Mouse (Mus musculus): ENCODE measurements around the gene Nat9. TPM values are rescaled to one million over a fixed set of nuclear protein-coding genes. Genes with fewer than 3 reads are reported as not detected.

The Nat9 gene
- polyA plus RNA-seq, 1 experiment from 2014 or later: 16.4 TPM

DNA sequence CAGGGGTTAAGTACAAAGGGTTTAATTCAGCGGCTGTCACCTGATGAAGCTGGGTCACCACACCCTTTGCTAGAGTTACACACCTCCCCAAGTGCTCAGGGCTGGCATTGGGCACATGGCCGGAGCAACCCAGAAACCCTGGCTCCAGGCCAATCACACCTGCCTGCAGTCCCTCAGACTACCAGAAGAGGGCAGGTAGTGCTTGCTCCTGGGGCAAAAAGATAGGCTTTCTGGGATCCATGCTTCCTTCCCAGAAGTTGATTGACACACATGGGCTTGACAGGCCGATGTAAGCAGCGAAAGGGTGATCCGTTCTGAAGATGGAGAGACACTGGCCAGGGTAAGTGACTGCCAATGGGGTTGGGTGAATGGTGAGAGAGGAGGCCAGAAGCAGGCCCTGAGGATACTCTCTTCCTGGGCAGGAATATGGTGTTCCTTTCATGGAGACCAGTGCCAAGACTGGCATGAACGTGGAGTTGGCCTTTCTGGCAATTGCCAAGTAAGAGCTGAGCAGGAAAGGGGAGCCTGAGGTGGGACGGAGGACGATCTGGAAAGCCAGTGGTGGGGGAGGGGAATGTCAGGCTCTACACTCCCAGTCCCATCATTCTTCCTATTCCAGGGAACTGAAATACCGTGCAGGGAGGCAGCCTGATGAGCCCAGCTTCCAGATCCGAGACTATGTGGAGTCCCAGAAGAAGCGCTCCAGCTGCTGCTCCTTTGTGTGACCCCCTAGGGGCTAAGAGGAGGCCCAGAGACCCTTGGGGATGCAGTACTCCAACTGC lies 27.5 kb downstream of the Nat9 start:
- Histone ChIP-seq H3K36me3 (ENCODE audit: control insufficient read depth, insufficient read depth, low read length) (no peaks in the 10 kb centered on the region), H3K27me3 (replicated peaks; ENCODE audit: control insufficient read depth, insufficient read depth, low read length) (no peaks in the 10 kb centered on the region), H3K9ac (ENCODE audit: low read length) (no peak overlapping the region), H3K4me3 (ENCODE audit: low read depth, low read length) (no peak overlapping the region), H3K27ac (ENCODE audit: low read depth) (no peak overlapping the region), H3K9me3 (ENCODE audit: control insufficient read depth, low read length) (no peaks in the 10 kb centered on the region), H3K4me2 (ENCODE audit: low read length) (no peak overlapping the region), H3K4me1 (replicated peaks; ENCODE audit: control insufficient read depth, insufficient read depth, low read length) (peaks cover 30% of the 10 kb centered on the region)
- WGBS: 61% methylated on average over 11 of the region's 11 CpGs
- ATAC-seq (replicated peaks; ENCODE audit: low FRiP score, low TSS enrichment, low read depth): no peak
- peak; percentile 89 for DNase-seq (ENCODE audit: low spot score)

DNA sequence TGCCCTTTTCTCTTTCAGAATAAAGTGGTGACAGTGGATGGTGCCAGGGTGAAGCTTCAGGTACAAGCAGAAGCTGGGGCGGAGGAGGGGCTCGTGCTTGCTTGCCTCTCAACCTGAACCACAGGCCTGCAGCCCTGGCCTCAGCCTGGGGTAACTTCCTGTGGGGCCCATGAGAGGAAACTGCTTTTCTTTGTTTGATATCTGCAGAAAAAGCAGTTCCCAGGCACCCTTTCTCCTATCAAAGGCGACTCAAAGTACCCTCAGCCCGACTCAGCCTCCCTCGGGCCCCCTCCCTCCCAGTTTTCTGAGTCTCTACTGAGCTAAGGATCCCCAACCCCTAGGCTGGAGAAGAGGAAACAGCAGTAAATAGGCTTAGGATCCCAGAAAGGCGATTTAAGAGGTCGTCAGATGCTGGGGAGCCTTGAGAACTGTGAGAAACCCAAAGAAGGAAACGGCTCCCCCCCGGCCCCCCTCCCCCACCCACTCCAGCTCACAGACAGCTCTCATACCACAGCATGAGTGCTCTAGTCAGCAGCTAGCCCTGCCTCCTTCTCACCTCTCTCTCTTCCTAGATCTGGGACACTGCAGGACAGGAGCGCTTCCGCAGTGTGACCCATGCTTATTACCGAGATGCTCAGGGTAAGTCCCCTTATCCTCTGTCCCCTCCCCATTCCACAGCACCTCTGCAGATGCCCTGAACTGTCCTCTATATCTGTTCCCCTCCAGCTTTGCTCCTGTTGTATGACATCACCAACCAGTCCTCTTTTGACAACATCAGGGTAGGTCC lies 29.5 kb downstream of the Nat9 start:
- Histone ChIP-seq H3K27ac (ENCODE audit: low read depth) (peak overlapping the region; percentile 69), H3K9me3 (ENCODE audit: control insufficient read depth, low read length) (no peaks in the 10 kb centered on the region), H3K36me3 (ENCODE audit: control insufficient read depth, insufficient read depth, low read length) (no peaks in the 10 kb centered on the region), H3K4me3 (ENCODE audit: low read depth, low read length) (no peak overlapping the region), H3K27me3 (replicated peaks; ENCODE audit: control insufficient read depth, insufficient read depth, low read length) (no peaks in the 10 kb centered on the region), H3K4me1 (replicated peaks; ENCODE audit: control insufficient read depth, insufficient read depth, low read length) (peaks cover 30% of the 10 kb centered on the region; the same call in 1 of the 2 replicates), H3K9ac (ENCODE audit: low read length) (no peak overlapping the region), H3K4me2 (ENCODE audit: low read length) (no peak overlapping the region)
- no peak for ATAC-seq (replicated peaks; ENCODE audit: low FRiP score, low TSS enrichment, low read depth)
- no peak for DNase-seq (ENCODE audit: low spot score)
- WGBS: 22% methylated on average over 12 of the region's 12 CpGs

DNA sequence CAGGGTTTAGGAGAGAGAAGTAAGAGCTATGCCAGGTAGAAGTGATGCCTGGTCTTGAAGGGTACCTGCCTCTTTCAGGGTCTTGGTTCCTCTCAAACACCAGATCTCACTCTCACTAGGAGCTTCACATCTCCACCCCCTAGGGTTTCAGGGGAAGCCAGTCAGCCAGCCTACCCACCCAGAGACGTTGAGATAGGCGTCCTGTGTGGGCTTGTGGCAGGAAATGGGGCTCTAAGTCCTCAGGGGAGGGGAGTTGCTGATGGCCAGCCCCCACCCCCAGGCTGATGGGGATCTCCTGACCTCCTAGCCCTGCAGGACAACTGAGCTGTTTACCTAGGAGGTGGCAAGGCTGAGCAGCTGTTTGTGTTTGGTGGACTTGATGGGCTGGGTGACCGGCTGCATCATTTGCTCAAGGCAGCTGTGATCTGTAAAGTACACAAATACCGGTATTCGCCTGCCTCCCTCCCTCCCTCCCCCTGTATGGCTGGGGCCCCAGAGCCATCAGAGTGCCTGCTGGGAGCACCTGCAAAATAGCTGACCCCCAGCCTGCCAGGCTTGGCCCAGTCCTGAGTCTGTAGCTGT lies 32.5 kb downstream of the Nat9 start:
- Histone ChIP-seq H3K4me3 (ENCODE audit: low read depth, low read length) (no peak overlapping the region), H3K9ac (ENCODE audit: low read length) (no peak overlapping the region), H3K4me2 (ENCODE audit: low read length) (no peak overlapping the region), H3K27me3 (replicated peaks; ENCODE audit: control insufficient read depth, insufficient read depth, low read length) (no peaks in the 10 kb centered on the region), H3K27ac (ENCODE audit: low read depth) (no peak overlapping the region), H3K36me3 (ENCODE audit: control insufficient read depth, insufficient read depth, low read length) (no peaks in the 10 kb centered on the region), H3K4me1 (replicated peaks; ENCODE audit: control insufficient read depth, insufficient read depth, low read length) (peaks cover 22% of the 10 kb centered on the region), H3K9me3 (ENCODE audit: control insufficient read depth, low read length) (no peaks in the 10 kb centered on the region)
- DNase-seq (ENCODE audit: low spot score) (no peak), ATAC-seq (replicated peaks; ENCODE audit: low FRiP score, low TSS enrichment, low read depth) (no peak)
- 6% methylated on average over 5 of the region's 5 CpGs for WGBS

DNA sequence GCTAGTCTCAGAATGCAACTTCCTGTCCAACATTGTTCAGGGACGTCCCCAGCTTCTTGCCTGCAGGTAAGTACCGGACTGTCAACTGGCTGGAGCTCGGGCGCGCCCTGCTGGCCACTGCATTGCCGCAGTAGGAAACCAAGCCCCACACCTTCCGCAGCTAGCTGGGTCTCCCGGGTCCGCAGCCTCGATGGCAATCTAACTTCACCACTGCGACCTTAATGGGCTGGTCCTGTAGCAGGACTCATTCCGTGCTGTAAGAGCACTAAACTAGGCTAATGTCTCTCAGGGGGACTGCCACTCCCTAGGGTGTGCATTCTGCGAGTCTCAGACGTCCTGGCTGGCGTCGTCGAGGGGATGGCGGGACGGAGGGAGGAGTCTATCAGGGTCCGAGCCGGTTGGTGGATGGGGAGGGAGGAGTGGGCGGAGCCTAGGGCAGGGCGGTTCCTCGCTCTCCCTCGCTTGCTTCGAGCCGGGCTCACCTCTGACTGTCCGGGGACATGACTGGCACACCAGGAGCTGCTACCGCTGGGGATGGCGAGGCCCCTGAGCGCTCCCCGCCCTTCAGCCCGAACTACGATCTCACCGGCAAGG lies 33.9 kb downstream of the Nat9 start:
- H3K4me3 ChIP-seq (ENCODE audit: low read depth, low read length): peak overlapping the region; percentile 34
- no peaks in the 10 kb centered on the region for H3K36me3 ChIP-seq (ENCODE audit: control insufficient read depth, insufficient read depth, low read length)
- H3K4me1 ChIP-seq (replicated peaks; ENCODE audit: control insufficient read depth, insufficient read depth, low read length): peaks cover 22% of the 10 kb centered on the region
- 2% methylated on average over 35 of the region's 35 CpGs for WGBS
- H3K27me3 ChIP-seq (replicated peaks; ENCODE audit: control insufficient read depth, insufficient read depth, low read length): no peaks in the 10 kb centered on the region
- peak overlapping the region; percentile 53 for H3K4me2 ChIP-seq (ENCODE audit: low read length)
- H3K9me3 ChIP-seq (ENCODE audit: control insufficient read depth, low read length): no peaks in the 10 kb centered on the region
- DNase-seq (ENCODE audit: low spot score) (peak; percentile 87), ATAC-seq (replicated peaks; ENCODE audit: low FRiP score, low TSS enrichment, low read depth) (peak; percentile 77)
- no peak overlapping the region for H3K9ac ChIP-seq (ENCODE audit: low read length)
- H3K27ac ChIP-seq (ENCODE audit: low read depth): no peak overlapping the region

DNA sequence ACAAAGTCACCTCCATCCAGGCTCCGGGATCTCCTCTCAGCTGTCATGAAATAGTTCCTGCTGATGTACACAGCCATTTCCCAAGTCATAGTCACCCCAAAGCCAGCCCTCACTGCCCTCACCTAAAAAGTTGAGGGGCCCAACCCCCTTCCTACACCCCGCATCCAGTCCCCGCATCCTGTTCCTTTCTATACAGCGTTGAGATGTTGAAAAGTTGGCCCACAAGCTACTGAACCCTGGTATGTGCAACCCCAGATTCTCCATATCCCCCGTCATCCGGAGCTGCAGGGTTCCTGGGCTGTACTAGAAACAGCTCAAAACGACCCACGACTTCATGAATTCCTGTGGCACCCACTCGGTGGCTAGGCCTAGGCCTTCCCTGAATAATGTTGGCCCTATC lies 34.6 kb downstream of the Nat9 start:
- Histone ChIP-seq H3K27ac (ENCODE audit: low read depth) (no peak overlapping the region), H3K27me3 (replicated peaks; ENCODE audit: control insufficient read depth, insufficient read depth, low read length) (no peaks in the 10 kb centered on the region), H3K36me3 (ENCODE audit: control insufficient read depth, insufficient read depth, low read length) (no peaks in the 10 kb centered on the region), H3K4me3 (ENCODE audit: low read depth, low read length) (no peak overlapping the region), H3K4me2 (ENCODE audit: low read length) (no peak overlapping the region; the same call in 1 of the 2 replicates), H3K9ac (ENCODE audit: low read length) (no peak overlapping the region), H3K4me1 (replicated peaks; ENCODE audit: control insufficient read depth, insufficient read depth, low read length) (peaks cover 22% of the 10 kb centered on the region), H3K9me3 (ENCODE audit: control insufficient read depth, low read length) (no peaks in the 10 kb centered on the region)
- DNase-seq (ENCODE audit: low spot score) (no peak), ATAC-seq (replicated peaks; ENCODE audit: low FRiP score, low TSS enrichment, low read depth) (no peak)
- WGBS: 73% methylated on average over 9 of the region's 9 CpGs

DNA sequence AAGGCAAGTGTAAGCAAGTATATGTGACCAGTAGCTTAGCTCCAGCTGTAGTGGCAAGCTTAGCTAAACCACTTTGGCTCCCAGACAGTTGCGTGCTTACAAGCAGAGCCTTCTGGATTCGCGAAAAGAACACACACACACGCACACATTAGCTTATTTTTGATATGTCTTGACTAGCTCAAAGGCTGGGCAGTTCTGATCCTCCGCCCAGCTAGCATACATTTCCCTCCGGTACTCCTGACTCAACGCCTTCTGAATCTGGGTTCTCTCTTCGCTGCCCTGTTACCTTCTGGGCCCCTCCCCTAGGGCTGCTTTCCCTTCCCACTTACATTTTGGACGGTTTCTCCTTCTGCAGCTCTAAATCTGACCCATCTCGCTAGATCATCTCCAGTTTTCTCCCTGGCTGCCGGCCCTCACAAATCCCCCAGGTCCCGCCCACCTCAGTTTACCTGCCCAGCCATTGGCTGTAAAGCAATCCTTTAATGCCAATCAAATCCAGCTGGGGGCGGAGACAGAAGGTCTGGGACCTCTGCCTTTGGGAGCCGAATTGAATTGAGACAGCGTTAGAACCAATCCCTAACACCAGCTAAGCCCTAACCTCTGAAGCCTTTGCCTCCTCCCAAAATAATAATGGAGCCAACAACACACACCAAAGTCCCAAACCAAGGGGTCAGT lies 35.8 kb downstream of the Nat9 start:
- Histone ChIP-seq H3K27ac (ENCODE audit: low read depth) (no peak overlapping the region), H3K9ac (ENCODE audit: low read length) (no peak overlapping the region; the same call in 1 of the 2 replicates), H3K36me3 (ENCODE audit: control insufficient read depth, insufficient read depth, low read length) (no peaks in the 10 kb centered on the region), H3K27me3 (replicated peaks; ENCODE audit: control insufficient read depth, insufficient read depth, low read length) (0 out of 2 replicates have a peak, but pooled peaks cover 2% of the 10 kb centered on the region), H3K4me3 (ENCODE audit: low read depth, low read length) (peak overlapping the region; percentile 18; the same call in 1 of the 2 replicates), H3K4me2 (ENCODE audit: low read length) (peak overlapping the region; percentile 56), H3K4me1 (replicated peaks; ENCODE audit: control insufficient read depth, insufficient read depth, low read length) (peaks cover 16% of the 10 kb centered on the region), H3K9me3 (ENCODE audit: control insufficient read depth, low read length) (no peaks in the 10 kb centered on the region)
- no peak; the same call in 1 of the 2 replicates for ATAC-seq (replicated peaks; ENCODE audit: low FRiP score, low TSS enrichment, low read depth)
- peak; percentile 91 for DNase-seq (ENCODE audit: low spot score)
- WGBS: 4% methylated on average over 15 of the region's 15 CpGs

DNA sequence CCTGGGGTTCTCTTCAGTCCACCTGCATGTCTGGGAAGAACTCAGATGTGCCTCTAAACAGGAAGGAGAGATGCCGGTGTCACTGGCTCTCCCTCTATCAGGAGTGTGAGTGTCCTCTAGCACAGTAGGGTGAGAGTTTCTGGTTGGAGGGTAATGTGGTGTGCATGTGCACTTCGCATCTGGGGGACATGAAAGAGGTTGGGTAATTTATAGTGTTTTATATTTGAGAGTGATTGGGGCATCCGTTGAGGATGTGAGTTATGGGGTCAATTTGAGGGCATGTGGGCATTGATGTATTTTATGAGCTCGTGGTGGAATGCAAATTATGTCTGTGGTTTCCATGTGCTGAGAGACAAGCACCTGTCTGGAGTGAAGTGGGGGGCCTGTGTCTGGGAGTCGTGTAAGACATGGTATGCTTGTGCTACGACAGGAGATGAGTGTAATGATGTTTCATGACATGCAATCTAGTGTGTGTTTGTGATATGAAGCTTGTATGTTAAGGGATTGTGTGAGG lies 36.9 kb downstream of the Nat9 start:
- H3K4me1 ChIP-seq (replicated peaks; ENCODE audit: control insufficient read depth, insufficient read depth, low read length): peaks cover 16% of the 10 kb centered on the region
- ATAC-seq (replicated peaks; ENCODE audit: low FRiP score, low TSS enrichment, low read depth): no peak
- no peak overlapping the region for H3K4me3 ChIP-seq (ENCODE audit: low read depth, low read length)
- H3K9me3 ChIP-seq (ENCODE audit: control insufficient read depth, low read length): no peaks in the 10 kb centered on the region
- no peaks in the 10 kb centered on the region for H3K36me3 ChIP-seq (ENCODE audit: control insufficient read depth, insufficient read depth, low read length)
- no peak for DNase-seq (ENCODE audit: low spot score)
- H3K27ac ChIP-seq (ENCODE audit: low read depth): no peak overlapping the region
- H3K27me3 ChIP-seq (replicated peaks; ENCODE audit: control insufficient read depth, insufficient read depth, low read length): 0 out of 2 replicates have a peak, but pooled peaks cover 2% of the 10 kb centered on the region
- WGBS: 44% methylated on average over 6 of the region's 6 CpGs
- no peak overlapping the region for H3K4me2 ChIP-seq (ENCODE audit: low read length)
- no peak overlapping the region for H3K9ac ChIP-seq (ENCODE audit: low read length)

DNA sequence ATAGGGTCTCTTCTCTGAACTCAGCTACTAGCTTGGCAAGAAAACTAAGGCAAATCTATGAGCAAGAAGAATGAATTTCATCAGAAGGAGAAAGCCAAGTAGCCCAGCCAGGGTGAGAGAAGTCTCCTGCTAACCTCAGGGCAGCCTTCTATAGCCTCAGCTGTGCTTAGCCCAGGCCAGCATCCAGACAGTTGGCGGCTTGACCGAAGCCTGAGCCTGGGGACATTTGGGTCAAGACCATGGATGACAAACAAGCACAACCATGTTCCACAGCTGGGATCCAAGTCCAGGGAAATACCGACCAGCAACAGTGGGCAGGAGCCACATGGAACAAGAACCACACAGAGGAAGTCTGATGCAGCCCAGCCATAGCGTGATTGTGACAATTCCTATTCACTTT lies 39.8 kb downstream of the Nat9 start:
- no peak overlapping the region for H3K4me3 ChIP-seq (ENCODE audit: low read depth, low read length)
- 84% methylated on average over 4 of the region's 4 CpGs for WGBS
- no peak for ATAC-seq (replicated peaks; ENCODE audit: low FRiP score, low TSS enrichment, low read depth)

More for the DNA sequence above, 39.8 kb downstream of the Nat9 start:
- H3K27me3 ChIP-seq (replicated peaks; ENCODE audit: control insufficient read depth, insufficient read depth, low read length): 0 out of 2 replicates have a peak, but pooled peaks cover 2% of the 10 kb centered on the region
- no peaks in the 10 kb centered on the region for H3K36me3 ChIP-seq (ENCODE audit: control insufficient read depth, insufficient read depth, low read length)
- H3K4me2 ChIP-seq (ENCODE audit: low read length): no peak overlapping the region
- no peak for DNase-seq (ENCODE audit: low spot score)
- H3K27ac ChIP-seq (ENCODE audit: low read depth): no peak overlapping the region
- H3K9me3 ChIP-seq (ENCODE audit: control insufficient read depth, low read length): no peaks in the 10 kb centered on the region
- H3K4me1 ChIP-seq (replicated peaks; ENCODE audit: control insufficient read depth, insufficient read depth, low read length): peaks cover 2% of the 10 kb centered on the region; the same call in 1 of the 2 replicates
- no peak overlapping the region for H3K9ac ChIP-seq (ENCODE audit: low read length)

All from intestine, embryonic 14.5 days (tissue).